Mouse (Mus musculus) lung, adult 2 months (tissue): ENCODE results near the gene Ptprj.

Source experiments
- CTCF ChIP-seq: fragments of 200-500 bp; IDR thresholded peaks from 2 replicates; pipeline ENCODE4 v1.5.1; 2011; ENCODE audit warnings: mild to moderate bottlenecking, low read length, control low read depth; ENCODE audit not compliant: insufficient read depth
- POLR2A ChIP-seq: fragments of 200-500 bp; IDR thresholded peaks from 2 replicates; pipeline ENCODE4 v1.6.1; 2011; ENCODE audit warnings: low read depth, mild to moderate bottlenecking, control low read depth, low read length, borderline replicate concordance; ENCODE audit errors: extremely low read depth

DNA sequence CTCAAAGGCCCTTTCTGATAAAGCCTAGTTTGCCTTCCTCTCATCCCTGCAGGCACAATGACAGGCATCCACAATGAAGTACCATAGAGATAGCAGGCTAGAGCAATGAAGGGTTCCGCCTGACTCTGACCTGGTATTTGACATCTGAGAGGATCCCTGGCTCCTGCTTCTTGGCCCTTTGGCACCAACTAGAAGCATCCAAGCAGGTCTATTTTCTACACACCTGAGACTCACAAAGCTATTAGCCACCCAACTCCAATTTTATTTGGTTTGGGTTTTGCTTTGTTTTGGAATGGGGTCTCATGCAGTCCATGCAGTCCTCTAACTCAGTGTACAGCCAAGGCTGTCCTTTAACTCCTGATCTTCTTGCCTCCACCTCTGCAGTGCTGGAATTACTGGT, 7.7 kb upstream of the Ptprj start:
- TF ChIP-seq POLR2A (no peak), CTCF (no peak)
